Mouse (Mus musculus): ENCODE results near the gene Cry2. TPM values are rescaled to one million over a fixed set of nuclear protein-coding genes. Genes with fewer than 3 reads are reported as not detected.

Cry2 gene
- polyA plus RNA-seq, 1 experiment from 2014 or later: 21.0 TPM

DNA sequence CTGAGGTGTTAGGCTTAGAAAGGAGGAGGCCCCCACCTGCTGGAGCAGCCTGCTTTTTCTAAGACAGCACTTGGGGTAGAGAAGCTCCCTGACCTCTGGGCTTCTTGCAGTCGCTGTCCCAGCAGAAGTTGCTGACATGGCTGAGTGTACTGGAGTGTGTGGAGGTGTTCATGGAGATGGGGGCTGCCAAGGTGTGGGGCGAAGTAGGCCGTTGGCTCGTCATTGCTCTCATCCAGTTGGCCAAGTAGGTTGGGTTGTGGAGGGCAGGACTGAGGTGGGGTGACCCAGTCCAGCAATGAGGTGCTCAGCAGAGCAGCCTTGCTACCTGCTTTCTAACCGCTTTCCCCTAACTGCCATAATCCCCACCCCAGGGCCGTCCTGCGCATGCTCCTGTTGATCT, 56.5 kb downstream of the Cry2 start:
- no peaks in the 10 kb centered on the region for H3K9me3 ChIP-seq
- no peak overlapping the region for H3K27ac ChIP-seq
- peaks cover 50% of the 10 kb centered on the region for H3K36me3 ChIP-seq
- H3K4me3 ChIP-seq: no peak overlapping the region
- no peak for DNase-seq (ENCODE audit: low spot score)
- 89% methylated on average over 7 of the region's 7 CpGs for WGBS
- H3K27me3 ChIP-seq (ENCODE audit: insufficient read depth, poor library complexity, severe bottlenecking): peaks cover 17% of the 10 kb centered on the region
- H3K4me1 ChIP-seq: peaks cover 20% of the 10 kb centered on the region

DNA sequence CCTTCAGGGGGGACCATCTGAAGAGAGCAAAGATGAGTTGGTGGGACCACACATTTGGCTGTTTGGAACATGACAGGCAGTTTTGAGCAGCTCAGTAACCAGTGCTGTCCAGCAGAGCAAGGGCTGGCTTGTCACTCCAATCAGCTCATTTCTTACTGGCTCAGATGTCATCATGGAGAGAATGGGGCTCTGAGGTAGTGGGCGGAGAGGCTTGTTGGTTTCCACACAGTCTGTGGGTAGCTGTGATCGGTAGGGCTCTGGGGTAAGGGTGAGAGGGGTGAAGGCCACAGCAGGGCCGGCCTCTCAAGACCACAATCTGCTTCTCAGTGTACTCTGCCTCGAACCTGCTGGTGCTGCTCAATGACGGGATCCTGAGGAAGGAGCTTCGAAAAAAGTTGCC, 57.5 kb downstream of the Cry2 start:
- DNase-seq (ENCODE audit: low spot score): no peak
- Histone ChIP-seq H3K27ac (0 out of 2 replicates have a peak overlapping the region, but pooled peaks have one; percentile 83), H3K9me3 (no peaks in the 10 kb centered on the region), H3K4me1 (peaks cover 25% of the 10 kb centered on the region), H3K36me3 (peaks cover 40% of the 10 kb centered on the region), H3K27me3 (ENCODE audit: insufficient read depth, poor library complexity, severe bottlenecking) (peaks cover 27% of the 10 kb centered on the region), H3K4me3 (peak overlapping the region; percentile 76)
- WGBS: 84% methylated on average over 6 of the region's 6 CpGs

DNA sequence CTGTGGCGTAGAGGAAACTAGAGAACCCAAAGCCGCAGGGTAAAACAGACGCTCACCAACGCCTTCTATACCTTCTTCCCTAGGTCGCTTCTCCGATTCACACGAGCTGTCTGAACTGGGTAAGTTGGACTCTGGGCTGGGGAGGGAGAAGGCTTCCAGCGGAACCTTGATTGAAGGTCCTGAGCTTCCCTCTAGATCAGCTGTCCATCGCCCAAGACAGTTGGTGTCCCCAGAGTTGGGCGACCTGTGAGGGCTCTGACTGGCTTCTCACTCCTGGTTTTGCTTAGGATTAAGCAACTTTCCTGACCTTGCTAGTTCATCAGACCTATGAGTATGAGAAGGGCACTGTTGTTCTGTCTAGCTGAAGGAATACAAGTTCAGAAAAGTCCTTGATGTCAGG, 58.1 kb downstream of the Cry2 start:
- no peak for DNase-seq (ENCODE audit: low spot score)
- H3K27ac ChIP-seq: peak overlapping the region; percentile 83
- H3K4me1 ChIP-seq: peaks cover 30% of the 10 kb centered on the region
- peaks cover 35% of the 10 kb centered on the region for H3K36me3 ChIP-seq
- H3K27me3 ChIP-seq (ENCODE audit: insufficient read depth, poor library complexity, severe bottlenecking): peaks cover 32% of the 10 kb centered on the region
- H3K4me3 ChIP-seq: peak overlapping the region; percentile 76
- H3K9me3 ChIP-seq: no peaks in the 10 kb centered on the region
- 12% methylated on average over 10 of the region's 10 CpGs for WGBS

DNA sequence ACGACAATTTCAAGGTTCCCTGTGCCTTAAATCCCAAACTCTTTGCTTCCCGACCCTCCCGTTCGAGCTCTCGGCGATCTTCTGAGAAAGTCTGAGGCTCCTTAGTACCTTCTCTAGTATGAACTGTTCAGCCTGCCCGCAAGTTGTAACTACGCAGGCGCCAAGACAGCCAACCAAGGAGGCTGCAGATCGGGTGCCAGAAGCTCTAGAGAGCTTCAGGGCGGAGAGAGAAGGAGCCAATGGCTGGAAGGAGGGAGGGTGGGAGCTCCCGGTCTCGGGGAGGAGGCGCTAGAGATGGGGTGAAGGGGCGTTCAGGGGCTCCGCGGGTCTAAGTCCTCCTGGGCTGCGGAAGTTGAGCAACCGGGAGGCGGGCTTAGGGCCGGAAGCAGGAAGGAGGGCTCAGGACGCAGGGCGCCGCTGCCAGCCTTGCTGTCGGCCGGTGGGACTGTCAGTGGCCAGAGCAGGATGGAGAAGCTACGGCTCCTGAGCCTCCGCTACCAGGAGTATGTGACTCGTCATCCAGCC, 58.7 kb downstream of the Cry2 start:
- peak; percentile 99 for DNase-seq (ENCODE audit: low spot score)
- Histone ChIP-seq H3K27ac (peak overlapping the region; percentile 83), H3K27me3 (ENCODE audit: insufficient read depth, poor library complexity, severe bottlenecking) (peaks cover 38% of the 10 kb centered on the region), H3K36me3 (peaks cover 29% of the 10 kb centered on the region), H3K9me3 (no peaks in the 10 kb centered on the region), H3K4me3 (peak overlapping the region; percentile 76), H3K4me1 (peaks cover 36% of the 10 kb centered on the region)
- under 1% methylated on average over 29 of the region's 29 CpGs for WGBS

DNA sequence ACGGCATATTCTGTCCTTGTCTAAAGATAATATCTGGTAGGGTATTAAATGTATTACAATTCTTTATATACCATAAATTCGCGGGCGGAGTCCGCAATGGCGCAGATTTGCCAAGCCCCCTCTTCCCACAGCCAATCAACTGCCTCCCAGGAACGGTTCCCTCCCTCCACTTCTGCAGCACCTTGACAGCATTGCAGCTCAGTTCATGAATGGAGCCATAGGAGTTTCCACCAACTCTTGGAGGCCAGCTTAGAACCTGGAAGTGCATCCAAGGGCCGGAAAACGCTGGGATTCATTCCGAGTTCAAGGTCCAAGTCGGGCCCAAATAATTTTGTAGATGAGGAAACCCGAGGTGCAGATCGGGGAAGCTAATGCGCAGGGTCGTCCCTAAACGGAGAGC, 59.3 kb downstream of the Cry2 start, which contains the start of the genes Pex16 and Large2:
TSS of gene Pex16 (plus strand) at position 163 of the 400 bp plus-strand sequence.
TSS of gene Large2 (minus strand) at position 356 of the 400 bp plus-strand sequence.
- Histone ChIP-seq H3K4me3 (peak within 1 kb of the TSS; percentile 76), H3K9me3 (no peaks in the 10 kb centered on the region), H3K36me3 (peaks cover 23% of the 10 kb centered on the region), H3K27me3 (ENCODE audit: insufficient read depth, poor library complexity, severe bottlenecking) (peaks cover 45% of the 10 kb centered on the region), H3K27ac (peak within 1 kb of the TSS; percentile 83), H3K4me1 (peaks cover 36% of the 10 kb centered on the region)
- peak; percentile 86 for DNase-seq (ENCODE audit: low spot score)
- 3% methylated on average over 16 of the region's 16 CpGs for WGBS

DNA sequence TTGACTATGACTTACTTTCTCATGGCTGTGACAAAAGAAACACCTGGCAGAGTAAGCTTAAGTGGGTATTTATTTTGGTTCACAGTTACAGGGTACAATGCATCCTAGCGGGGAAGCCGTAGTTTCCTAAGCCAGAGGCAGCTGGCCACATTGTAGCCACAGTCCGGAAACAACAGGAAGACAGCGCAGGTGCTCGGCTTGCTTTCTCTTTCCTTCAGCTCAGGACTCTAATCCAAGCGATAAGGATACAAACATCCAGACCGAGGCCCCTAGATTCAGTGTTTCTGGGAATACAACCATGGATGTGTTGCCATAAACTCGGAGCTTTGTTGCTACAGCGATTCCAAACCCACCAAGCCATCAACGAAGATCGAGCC, 60.4 kb downstream of the Cry2 start:
- H3K27me3 ChIP-seq (ENCODE audit: insufficient read depth, poor library complexity, severe bottlenecking): peaks cover 56% of the 10 kb centered on the region
- no peak overlapping the region for H3K4me3 ChIP-seq
- 77% methylated on average over 11 of the region's 11 CpGs for WGBS
- H3K27ac ChIP-seq: no peak overlapping the region
- H3K4me1 ChIP-seq: peaks cover 36% of the 10 kb centered on the region
- H3K36me3 ChIP-seq: peaks cover 12% of the 10 kb centered on the region
- H3K9me3 ChIP-seq: no peaks in the 10 kb centered on the region
- no peak for DNase-seq (ENCODE audit: low spot score)

DNA sequence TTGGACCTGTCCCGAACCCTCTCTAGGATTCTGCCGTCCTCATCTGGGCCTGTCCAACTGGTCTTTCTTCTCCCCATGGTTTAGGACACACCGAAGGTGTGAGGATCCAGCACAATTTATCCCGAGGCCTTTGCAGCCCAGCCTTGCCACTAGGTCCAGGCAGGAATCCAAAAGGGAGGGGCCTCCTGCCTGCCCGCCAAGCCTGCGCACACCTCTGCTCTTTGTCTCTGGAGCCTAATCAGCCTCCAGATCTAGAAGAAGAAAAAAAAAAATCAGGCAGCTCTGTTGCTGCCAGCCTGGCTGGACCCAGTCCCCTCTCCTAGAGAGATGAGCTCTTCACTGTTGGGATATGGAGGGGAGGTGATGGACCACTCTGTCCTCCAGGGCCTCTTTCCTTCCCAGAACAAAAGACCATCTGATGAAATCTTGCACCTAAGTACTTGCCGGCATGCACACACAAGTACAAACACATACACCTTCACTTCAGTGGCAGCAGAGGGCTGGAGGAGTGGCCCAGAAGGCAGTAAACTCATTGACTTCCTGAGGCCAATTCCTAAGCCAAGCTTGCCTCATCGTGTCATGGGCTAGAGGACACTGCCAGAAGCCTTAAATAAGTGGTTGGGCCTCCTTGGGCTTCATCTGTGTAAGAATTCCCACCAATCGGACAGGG, 60.9 kb downstream of the Cry2 start:
- Histone ChIP-seq H3K27ac (no peak overlapping the region), H3K4me1 (peaks cover 36% of the 10 kb centered on the region), H3K36me3 (peaks cover 8% of the 10 kb centered on the region; the same call in 1 of the 2 replicates), H3K4me3 (no peak overlapping the region), H3K9me3 (no peaks in the 10 kb centered on the region), H3K27me3 (ENCODE audit: insufficient read depth, poor library complexity, severe bottlenecking) (peaks cover 61% of the 10 kb centered on the region)
- 59% methylated on average over 9 of the region's 9 CpGs for WGBS
- no peak for DNase-seq (ENCODE audit: low spot score)

DNA sequence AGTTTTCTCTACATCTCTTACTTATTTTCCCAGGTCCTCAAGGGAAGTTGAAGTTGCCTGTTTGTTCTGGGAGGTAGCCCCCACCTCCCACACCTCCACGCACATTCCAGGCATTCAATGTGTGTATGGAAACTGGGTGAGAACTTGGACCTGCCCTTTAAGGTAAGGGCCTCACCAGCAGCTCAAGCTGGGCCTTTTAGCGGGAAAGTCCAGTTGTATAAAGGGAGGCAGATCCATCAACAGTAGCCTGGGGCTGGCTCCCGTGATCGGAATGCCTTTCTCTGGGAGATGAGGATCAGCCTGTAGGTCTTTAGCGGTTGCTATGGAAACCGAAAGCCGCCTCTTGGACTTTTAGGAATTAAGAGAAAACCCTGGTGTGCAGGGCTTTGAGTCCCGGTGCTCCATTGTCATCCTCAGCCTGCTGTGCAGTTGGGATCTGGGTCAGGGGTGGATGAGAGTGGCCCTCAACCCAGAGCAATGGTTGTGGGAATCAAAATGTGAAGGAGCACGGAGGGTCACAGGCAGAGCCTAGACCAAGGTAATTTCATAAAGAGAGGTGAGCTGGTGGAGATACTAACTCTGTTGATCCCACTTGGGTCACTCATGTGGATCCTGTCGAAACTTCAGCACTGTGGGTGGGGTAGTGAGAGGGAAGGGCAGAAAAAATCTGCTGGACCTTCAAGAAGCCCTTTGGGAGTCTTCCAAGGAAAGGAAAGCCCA, 61.7 kb downstream of the Cry2 start:
- no peak for DNase-seq (ENCODE audit: low spot score)
- H3K27ac ChIP-seq: no peak overlapping the region
- peaks cover 68% of the 10 kb centered on the region for H3K27me3 ChIP-seq (ENCODE audit: insufficient read depth, poor library complexity, severe bottlenecking)
- 26% methylated on average over 10 of the region's 10 CpGs for WGBS
- peaks cover 42% of the 10 kb centered on the region for H3K4me1 ChIP-seq
- H3K36me3 ChIP-seq: 0 out of 2 replicates have a peak, but pooled peaks cover 1% of the 10 kb centered on the region
- H3K9me3 ChIP-seq: no peaks in the 10 kb centered on the region
- H3K4me3 ChIP-seq: no peak overlapping the region

DNA sequence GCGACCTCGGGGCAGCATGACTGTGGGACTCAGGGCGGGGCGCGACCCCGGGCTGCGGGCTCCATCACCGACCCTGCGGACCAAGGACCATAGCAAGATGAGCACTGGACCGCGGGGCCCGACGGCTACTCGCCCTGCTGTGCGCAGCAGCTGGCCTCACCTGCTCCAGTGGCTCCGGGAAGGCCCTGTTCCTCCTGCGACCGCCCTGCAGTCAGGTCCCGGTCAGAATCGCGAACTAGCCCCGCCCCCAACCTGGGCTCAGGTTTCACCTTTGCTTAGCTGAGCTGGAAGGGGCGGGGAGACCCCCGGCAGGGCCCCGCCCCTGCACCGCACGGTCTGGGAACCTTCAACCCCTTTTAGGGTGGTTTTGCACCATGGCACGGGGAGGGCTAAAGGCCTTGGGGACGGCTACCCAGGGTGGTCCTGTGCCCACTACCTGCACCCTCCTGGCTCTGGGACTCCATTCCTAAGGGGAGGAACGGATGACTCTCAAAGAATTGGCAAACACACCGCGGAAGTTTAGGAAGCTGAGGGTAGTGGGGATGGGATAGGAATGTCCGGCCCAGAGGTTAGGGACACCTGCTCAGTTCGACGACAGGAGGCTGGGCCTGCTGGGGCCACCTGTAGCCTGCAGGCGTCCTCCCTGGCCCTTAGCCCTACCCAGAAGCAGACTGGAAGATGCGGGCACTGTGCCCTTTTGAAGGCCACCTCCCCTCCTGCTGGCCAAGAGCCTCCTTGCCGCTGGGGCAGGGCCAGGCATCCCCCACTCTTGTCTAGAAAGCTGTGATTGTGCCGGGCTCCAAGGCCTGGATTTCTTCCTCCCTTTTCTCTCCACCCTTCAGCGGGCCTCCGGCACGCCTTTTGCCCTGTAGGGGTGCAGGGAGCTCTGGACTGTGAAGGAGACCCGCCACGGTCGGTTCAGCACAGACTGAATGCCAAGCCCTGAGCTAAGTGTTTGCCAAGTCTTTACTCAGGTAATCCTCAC, 62.7 kb downstream of the Cry2 start:
- Histone ChIP-seq H3K4me3 (peak overlapping the region; percentile 59), H3K9me3 (no peaks in the 10 kb centered on the region), H3K27ac (peak overlapping the region; percentile 72), H3K36me3 (no peaks in the 10 kb centered on the region), H3K4me1 (peaks cover 41% of the 10 kb centered on the region), H3K27me3 (ENCODE audit: insufficient read depth, poor library complexity, severe bottlenecking) (peaks cover 76% of the 10 kb centered on the region)
- no peak for DNase-seq (ENCODE audit: low spot score)
- 4% methylated on average over 44 of the region's 45 CpGs for WGBS

DNA sequence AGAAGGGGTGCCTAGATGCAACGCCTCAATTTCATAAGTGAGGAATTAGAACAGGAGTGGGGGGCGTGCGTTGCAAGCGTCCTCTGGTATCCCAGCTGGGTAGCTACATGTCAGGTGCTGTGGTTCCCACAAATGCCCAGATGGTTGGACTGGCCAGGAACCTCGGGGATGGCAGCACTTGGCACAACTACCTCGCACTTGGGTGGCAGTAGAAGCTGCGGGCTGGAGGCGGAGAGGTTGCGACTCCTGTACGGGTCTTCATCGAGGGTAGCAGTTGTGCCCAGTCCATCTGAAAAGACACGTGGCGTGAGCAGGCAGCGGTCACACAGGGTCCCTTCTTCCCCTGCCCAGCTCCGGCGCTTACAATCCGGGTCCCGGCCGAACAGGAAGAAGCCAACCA, 63.5 kb downstream of the Cry2 start:
- DNase-seq (ENCODE audit: low spot score): no peak
- no peaks in the 10 kb centered on the region for H3K36me3 ChIP-seq
- H3K27me3 ChIP-seq (ENCODE audit: insufficient read depth, poor library complexity, severe bottlenecking): peaks cover 80% of the 10 kb centered on the region
- H3K4me3 ChIP-seq: peak overlapping the region; percentile 59
- H3K4me1 ChIP-seq: peaks cover 33% of the 10 kb centered on the region
- 10% methylated on average over 19 of the region's 19 CpGs for WGBS
- no peaks in the 10 kb centered on the region for H3K9me3 ChIP-seq
- peak overlapping the region; percentile 72 for H3K27ac ChIP-seq

DNA sequence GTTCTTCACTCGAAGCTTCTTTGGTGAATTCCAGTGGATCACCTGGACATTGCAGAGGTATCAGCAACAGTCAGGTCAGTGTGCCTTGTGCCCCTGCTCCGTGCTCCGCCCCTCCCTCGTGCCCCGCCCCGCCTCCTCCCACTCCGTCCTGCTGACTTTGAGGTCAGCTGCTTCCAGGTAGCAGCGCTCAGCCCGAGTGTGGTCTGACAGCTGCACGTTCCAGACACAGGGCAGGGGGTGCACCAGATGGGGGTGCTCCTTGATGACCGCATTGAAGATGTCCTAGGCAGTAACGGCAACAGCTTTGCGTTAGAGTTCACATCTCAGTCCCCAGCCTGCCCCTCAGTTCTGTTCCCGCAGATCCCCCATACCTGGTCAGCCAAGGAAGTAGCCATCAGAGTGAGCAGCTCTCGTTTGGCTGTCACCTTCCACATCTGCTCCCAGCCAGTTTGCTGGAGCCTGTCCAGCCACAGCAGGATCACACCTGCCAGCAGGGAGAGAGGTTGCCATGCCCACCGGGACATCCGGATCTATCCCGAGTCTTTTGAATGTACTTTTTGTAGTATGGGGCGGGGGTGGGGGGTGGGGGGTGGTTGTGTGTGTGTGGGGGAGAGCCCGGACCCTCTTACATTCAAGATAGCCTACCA, 66.3 kb downstream of the Cry2 start:
- DNase-seq (ENCODE audit: low spot score): no peak
- WGBS: 27% methylated on average over 20 of the region's 20 CpGs
- Histone ChIP-seq H3K36me3 (peaks cover 21% of the 10 kb centered on the region), H3K4me1 (peaks cover 24% of the 10 kb centered on the region), H3K27me3 (ENCODE audit: insufficient read depth, poor library complexity, severe bottlenecking) (peaks cover 68% of the 10 kb centered on the region), H3K27ac (no peak overlapping the region), H3K9me3 (no peaks in the 10 kb centered on the region), H3K4me3 (no peak overlapping the region)

DNA sequence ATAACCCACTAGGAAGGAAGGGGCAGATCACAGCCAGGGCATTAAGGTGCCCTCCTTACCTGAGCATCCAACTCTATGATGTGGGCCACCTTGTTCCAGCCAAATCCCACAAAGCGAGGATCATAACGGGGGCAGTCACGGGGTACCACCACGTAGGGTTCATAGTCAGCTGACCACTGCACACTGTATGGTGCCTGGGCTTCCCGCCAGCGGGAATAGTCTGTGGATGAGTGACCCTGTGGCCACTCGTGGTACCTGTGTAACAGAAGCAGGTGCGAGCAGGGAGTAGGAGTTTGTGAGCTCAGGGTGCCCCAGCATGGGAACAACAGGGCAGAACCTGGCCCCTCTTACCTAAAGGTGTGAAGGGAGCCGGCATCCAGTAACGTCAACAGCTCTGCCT, 68.3 kb downstream of the Cry2 start:
- H3K27me3 ChIP-seq (ENCODE audit: insufficient read depth, poor library complexity, severe bottlenecking): peaks cover 49% of the 10 kb centered on the region
- WGBS: 89% methylated on average over 10 of the region's 10 CpGs
- H3K27ac ChIP-seq: no peak overlapping the region
- H3K4me3 ChIP-seq: no peak overlapping the region
- no peaks in the 10 kb centered on the region for H3K9me3 ChIP-seq
- no peak for DNase-seq (ENCODE audit: low spot score)
- H3K4me1 ChIP-seq: peaks cover 17% of the 10 kb centered on the region
- peaks cover 34% of the 10 kb centered on the region for H3K36me3 ChIP-seq

Measured in heart, embryonic 10.5 days (tissue).